ENCODE assay signal across 11 mouse cellular contexts in genomic region chr7:130260060-130260459, GRCm38 (mm10).
DNase-seq lines count a peak whose midpoint lies in the region; ATAC-seq lines count a peak whose summit lies in the region.
"Had no signal": no experiment of that assay in that cellular context is flagged by ENCODE, and none has a peak within 500 bp of the region (broad histone marks: within the 10 kb centered on the region; RNA-seq: fewer than 3 reads in every experiment).

No protein-coding gene starts in this region.

- H3K27me3 ChIP-seq in heart, embryonic 16.5 days (ENCODE audit: control insufficient read depth, insufficient read depth, low read length), result peaks cover 7% of the 10 kb centered on the region
- no peaks in the 10 kb centered on the region for H3K27me3 ChIP-seq in hindbrain, embryonic 11.5 days (ENCODE audit: control insufficient read depth, insufficient read depth, low read length)
- H3K27me3 ChIP-seq in midbrain, embryonic 12.5 days, result peaks cover 26% of the 10 kb centered on the region

- H3K36me3 ChIP-seq in heart, embryonic 16.5 days (ENCODE audit: control insufficient read depth, insufficient read depth), result no peaks in the 10 kb centered on the region
- no peaks in the 10 kb centered on the region for H3K36me3 ChIP-seq in hindbrain, embryonic 11.5 days (ENCODE audit: control insufficient read depth, insufficient read depth, low read length)
- no peaks in the 10 kb centered on the region for H3K36me3 ChIP-seq in midbrain, embryonic 12.5 days

- no peak for DNase-seq in heart, postnatal 14 days
- DNase-seq in brain, adult 2 months (ENCODE audit: low read depth, low spot score), result peak; percentile 49
- DNase-seq in hindbrain, embryonic 11.5 days (ENCODE audit: low spot score), result no peak
- no peak for DNase-seq in lung, postnatal 4 days
- no peak for DNase-seq in ovary, postnatal 10 days (ENCODE audit: low spot score)
- DNase-seq: cerebellum, adult 8-10 months; thymus, postnatal 4 days had no signal

- H3K4me3 ChIP-seq in heart, embryonic 16.5 days (ENCODE audit: low read length), result no peak overlapping the region
- peak overlapping the region; percentile 4; the same call in 1 of the 2 replicates for H3K4me3 ChIP-seq in hindbrain, embryonic 11.5 days (ENCODE audit: low read depth, low read length)
- H3K4me3 ChIP-seq in midbrain, embryonic 12.5 days, result peak overlapping the region; percentile 86

- H3K4me1 ChIP-seq in heart, embryonic 16.5 days (ENCODE audit: control insufficient read depth, insufficient read depth, low read length), result peaks cover 8% of the 10 kb centered on the region; the same call in 1 of the 2 replicates
- peaks cover 7% of the 10 kb centered on the region for H3K4me1 ChIP-seq in hindbrain, embryonic 11.5 days (replicated peaks; ENCODE audit: control insufficient read depth, insufficient read depth, low read length)
- H3K4me1 ChIP-seq in midbrain, embryonic 12.5 days, result peaks cover 72% of the 10 kb centered on the region

- WGBS in heart, embryonic 16.5 days, result 42% methylated on average over 5 of the region's 5 CpGs
- 27% methylated on average over 5 of the region's 5 CpGs for WGBS in hindbrain, embryonic 11.5 days
- WGBS in midbrain, embryonic 12.5 days, result 27% methylated on average over 5 of the region's 5 CpGs

- no peaks in the 10 kb centered on the region for H3K9me3 ChIP-seq in heart, embryonic 16.5 days (replicated peaks; ENCODE audit: control insufficient read depth, low read length)
- no peaks in the 10 kb centered on the region for H3K9me3 ChIP-seq in hindbrain, embryonic 11.5 days (ENCODE audit: control insufficient read depth, low read length)
- H3K9me3 ChIP-seq in midbrain, embryonic 12.5 days, result no peaks in the 10 kb centered on the region

- no peak for ATAC-seq in heart, embryonic 16.5 days (replicated peaks; ENCODE audit: extremely low read depth, insufficient read depth, low FRiP score)
- no peak for ATAC-seq in hindbrain, embryonic 11.5 days (ENCODE audit: low FRiP score)
- no peak for ATAC-seq in midbrain, embryonic 12.5 days (ENCODE audit: low FRiP score, low read depth)
- no peak for ATAC-seq in cerebellum, adult (ENCODE audit: insufficient number of reproducible peaks, low FRiP score, low TSS enrichment)
- ATAC-seq: inflammation-experienced regulatory T-cells, adult 6 months had no signal

- intact Hi-C loops in heart, postnatal 14 days (cut with DNase I), result no loop called here

- no peak overlapping the region for H3K27ac ChIP-seq in heart, embryonic 16.5 days (ENCODE audit: low read length)
- H3K27ac ChIP-seq in hindbrain, embryonic 11.5 days (ENCODE audit: low read depth, low read length), result no peak overlapping the region
- H3K27ac ChIP-seq in midbrain, embryonic 12.5 days (replicated peaks), result no peak overlapping the region

- no peak overlapping the region for H3K9ac ChIP-seq in heart, embryonic 16.5 days (ENCODE audit: low read length)
- no peak overlapping the region for H3K9ac ChIP-seq in hindbrain, embryonic 11.5 days (ENCODE audit: low read depth, low read length)
- peak overlapping the region; percentile 29; the same call in 1 of the 2 replicates for H3K9ac ChIP-seq in midbrain, embryonic 12.5 days (replicated peaks)

- H3K4me2 ChIP-seq in heart, embryonic 16.5 days (ENCODE audit: low read depth, low read length), result peak overlapping the region; percentile 5; the same call in 1 of the 2 replicates
- H3K4me2 ChIP-seq in hindbrain, embryonic 11.5 days (replicated peaks; ENCODE audit: low read depth, low read length), result no peak overlapping the region; the same call in 1 of the 2 replicates
- peak overlapping the region; percentile 85 for H3K4me2 ChIP-seq in midbrain, embryonic 12.5 days (replicated peaks)
